Mouse (Mus musculus): ENCODE results near the gene Gm8024. TPM values are rescaled to one million over a fixed set of nuclear protein-coding genes. Genes with fewer than 3 reads are reported as not detected.

The Gm8024 gene
- polyA plus RNA-seq (2012; rRNA removed): not detected in 2 replicates

GRCm38 (mm10) chr14:42524182-42524581 is at the start of gene Gm8024:
TSS of gene Gm8024 (minus strand) at chr14:42524282.

DNA sequence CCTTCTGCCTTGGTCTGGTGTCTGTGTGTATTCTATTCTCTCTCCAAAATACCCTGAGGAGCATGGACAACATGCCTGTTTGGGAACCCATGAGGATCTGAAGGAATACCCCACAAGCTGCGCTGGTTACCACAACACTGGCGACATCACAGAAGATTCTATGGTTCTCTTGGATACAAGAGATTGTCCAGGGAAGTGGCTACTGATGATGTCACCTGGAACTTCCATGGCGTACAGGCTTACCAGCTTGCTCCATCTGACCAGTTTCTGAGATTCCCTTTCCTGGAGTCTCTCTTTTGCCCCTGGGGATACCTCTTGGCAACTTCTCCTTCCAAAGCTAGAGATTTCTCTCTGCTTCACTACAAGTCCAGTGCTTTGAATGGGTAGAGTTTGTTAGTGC is 21.8 kb downstream of the Gm8024 start, which contains the start of gene Gm8020:
Gm8020 (minus strand) TSS at position 101 of the 400 bp plus-strand sequence.

Other genes starting within 250 kb of the Gm8024 start
- gene Gm9611, start 226.9 kb downstream of the Gm8024 start, polyA plus RNA-seq (2012; rRNA removed): not detected in 2 replicates
- gene Gm7995, start 214.1 kb downstream of the Gm8024 start, polyA plus RNA-seq (2012; rRNA removed): not detected in 2 replicates
- not detected in 2 replicates for gene Gm8005, start 84.6 kb downstream of the Gm8024 start, polyA plus RNA-seq (2012; rRNA removed)
- gene Gm8011, start 60.4 kb downstream of the Gm8024 start, polyA plus RNA-seq (2012; rRNA removed): not detected in 2 replicates
- not detected in 2 replicates for gene Gm8020, start 21.9 kb downstream of the Gm8024 start, polyA plus RNA-seq (2012; rRNA removed)
- gene Gm17124, start 75.6 kb upstream of the Gm8024 start, polyA plus RNA-seq (2012; rRNA removed): not detected in 2 replicates
- gene Gm3633, start 117.6 kb upstream of the Gm8024 start, polyA plus RNA-seq (2012; rRNA removed): not detected in 2 replicates
- gene Gm10378, start 131.7 kb upstream of the Gm8024 start, polyA plus RNA-seq (2012; rRNA removed): not detected in 2 replicates
- gene Gm3015, start 244.5 kb upstream of the Gm8024 start, polyA plus RNA-seq (2012; rRNA removed): not detected in 2 replicates